Mouse (Mus musculus): ENCODE measurements around the gene Gm10972. TPM values are rescaled to one million over a fixed set of nuclear protein-coding genes. Genes with fewer than 3 reads are reported as not detected.
"Not testable (repeated sequence)": the region's sequence is repeated elsewhere in the genome, so short reads cannot be mapped to it uniquely, and the experiment has no call there.

Gm10972 gene
- polyA plus RNA-seq, 1 experiment from 2014 or later: not detected

- Histone ChIP-seq H3K4me2 (replicated peaks) (peak overlapping the region; percentile 33; the same call in 1 of the 2 replicates), H3K27ac (replicated peaks) (peak overlapping the region; percentile 75; the same call in 1 of the 2 replicates), H3K4me3 (replicated peaks) (peak overlapping the region; percentile 16; the same call in 1 of the 2 replicates)
- not testable (repeated sequence) for H3K9me3 ChIP-seq (replicated peaks); H3K4me1 ChIP-seq; H3K27me3 ChIP-seq; H3K9ac ChIP-seq; H3K36me3 ChIP-seq
- ATAC-seq (ENCODE audit: insufficient number of reproducible peaks, low FRiP score, low TSS enrichment, low read depth): peak; percentile 77
- 28% methylated on average over 8 of the region's 10 CpGs for WGBS
These were observed 16.3 kb downstream of the Gm10972 start for GRCm38 (mm10) chr3:94659142-94659748.

GRCm38 (mm10) chr3:94660841-94661240 lies 17.9 kb downstream of the Gm10972 start:
- not testable (repeated sequence) for H3K4me3 ChIP-seq (replicated peaks); H3K36me3 ChIP-seq; H3K4me2 ChIP-seq (replicated peaks); H3K4me1 ChIP-seq; H3K9me3 ChIP-seq (replicated peaks); ATAC-seq (ENCODE audit: insufficient number of reproducible peaks, low FRiP score, low TSS enrichment, low read depth); H3K27me3 ChIP-seq; H3K27ac ChIP-seq (replicated peaks); H3K9ac ChIP-seq
- WGBS: 81% methylated on average over 2 of the region's 2 CpGs

- H3K9ac ChIP-seq; H3K27ac ChIP-seq (replicated peaks); H3K4me1 ChIP-seq; H3K4me2 ChIP-seq (replicated peaks); H3K4me3 ChIP-seq (replicated peaks); H3K9me3 ChIP-seq (replicated peaks); H3K36me3 ChIP-seq; H3K27me3 ChIP-seq; ATAC-seq (ENCODE audit: insufficient number of reproducible peaks, low FRiP score, low TSS enrichment, low read depth): not testable (repeated sequence)
- WGBS: 60% methylated on average over 5 of the region's 5 CpGs
These were observed 22.3 kb downstream of the Gm10972 start for GRCm38 (mm10) chr3:94665060-94665802.

- not testable (repeated sequence) for ATAC-seq (ENCODE audit: insufficient number of reproducible peaks, low FRiP score, low TSS enrichment, low read depth)
These were observed 23.0 kb downstream of the Gm10972 start for GRCm38 (mm10) chr3:94665896-94666295.

GRCm38 (mm10) chr3:94675101-94675500 lies 32.2 kb downstream of the Gm10972 start:
- H3K4me1 ChIP-seq; H3K9ac ChIP-seq; H3K27me3 ChIP-seq; H3K4me2 ChIP-seq (replicated peaks); H3K27ac ChIP-seq (replicated peaks); H3K36me3 ChIP-seq; H3K9me3 ChIP-seq (replicated peaks); H3K4me3 ChIP-seq (replicated peaks); ATAC-seq (ENCODE audit: insufficient number of reproducible peaks, low FRiP score, low TSS enrichment, low read depth): not testable (repeated sequence)
- 73% methylated on average over 9 of the region's 9 CpGs for WGBS

More at GRCm38 (mm10) chr3:94665896-94666295, 23.0 kb downstream of the Gm10972 start:
- not testable (repeated sequence) for H3K9me3 ChIP-seq (replicated peaks); H3K27ac ChIP-seq (replicated peaks); H3K36me3 ChIP-seq; H3K27me3 ChIP-seq; H3K4me1 ChIP-seq; H3K4me3 ChIP-seq (replicated peaks); H3K4me2 ChIP-seq (replicated peaks); H3K9ac ChIP-seq
- WGBS: 21% methylated on average over 7 of the region's 7 CpGs

GRCm38 (mm10) chr3:94679351-94679841 lies 36.5 kb downstream of the Gm10972 start:
- WGBS: 61% methylated on average over 8 of the region's 8 CpGs
- no peaks in the 10 kb centered on the region for H3K27me3 ChIP-seq
- H3K4me2 ChIP-seq (replicated peaks): no peak overlapping the region
- H3K9me3 ChIP-seq (replicated peaks): no peaks in the 10 kb centered on the region
- H3K4me1 ChIP-seq: no peaks in the 10 kb centered on the region
- H3K9ac ChIP-seq: no peak overlapping the region
- H3K27ac ChIP-seq (replicated peaks): 0 out of 2 replicates have a peak overlapping the region, but pooled peaks have one; percentile 22
- H3K36me3 ChIP-seq: no peaks in the 10 kb centered on the region
- 0 out of 2 replicates have a peak, but pooled peaks have one; percentile 11 for ATAC-seq (ENCODE audit: insufficient number of reproducible peaks, low FRiP score, low TSS enrichment, low read depth)
- H3K4me3 ChIP-seq (replicated peaks): no peak overlapping the region

- H3K4me3 ChIP-seq (replicated peaks); H3K27ac ChIP-seq (replicated peaks); H3K27me3 ChIP-seq; H3K9me3 ChIP-seq (replicated peaks); H3K9ac ChIP-seq; H3K36me3 ChIP-seq; H3K4me2 ChIP-seq (replicated peaks); ATAC-seq (ENCODE audit: insufficient number of reproducible peaks, low FRiP score, low TSS enrichment, low read depth); H3K4me1 ChIP-seq: not testable (repeated sequence)
- WGBS: 88% methylated on average over 12 of the region's 12 CpGs
These were observed 37.1 kb downstream of the Gm10972 start for GRCm38 (mm10) chr3:94680032-94680431.

- no peaks in the 10 kb centered on the region for H3K4me1 ChIP-seq
- H3K9ac ChIP-seq: no peak overlapping the region
- H3K9me3 ChIP-seq (replicated peaks): no peaks in the 10 kb centered on the region
- no peak for ATAC-seq (ENCODE audit: insufficient number of reproducible peaks, low FRiP score, low TSS enrichment, low read depth)
- H3K27ac ChIP-seq (replicated peaks): no peak overlapping the region
- no peak overlapping the region for H3K4me2 ChIP-seq (replicated peaks)
- WGBS: 84% methylated on average over 16 of the region's 16 CpGs
- H3K36me3 ChIP-seq: no peaks in the 10 kb centered on the region
- no peak overlapping the region for H3K4me3 ChIP-seq (replicated peaks)
- no peaks in the 10 kb centered on the region for H3K27me3 ChIP-seq
These were observed 37.9 kb downstream of the Gm10972 start for GRCm38 (mm10) chr3:94680783-94681182.

GRCm38 (mm10) chr3:94683646-94684045 lies 40.7 kb downstream of the Gm10972 start:
- Histone ChIP-seq H3K4me1 (no peaks in the 10 kb centered on the region), H3K4me2 (replicated peaks) (no peak overlapping the region), H3K9ac (no peak overlapping the region), H3K4me3 (replicated peaks) (no peak overlapping the region), H3K27me3 (no peaks in the 10 kb centered on the region), H3K27ac (replicated peaks) (no peak overlapping the region), H3K36me3 (no peaks in the 10 kb centered on the region), H3K9me3 (replicated peaks) (no peaks in the 10 kb centered on the region)
- WGBS: 78% methylated on average over 6 of the region's 6 CpGs
- no peak for ATAC-seq (ENCODE audit: insufficient number of reproducible peaks, low FRiP score, low TSS enrichment, low read depth)

GRCm38 (mm10) chr3:94685989-94686772 lies 43.3 kb downstream of the Gm10972 start:
- H3K9me3 ChIP-seq (replicated peaks); H3K36me3 ChIP-seq; H3K4me1 ChIP-seq; H3K4me2 ChIP-seq (replicated peaks); ATAC-seq (ENCODE audit: insufficient number of reproducible peaks, low FRiP score, low TSS enrichment, low read depth); H3K4me3 ChIP-seq (replicated peaks); H3K27ac ChIP-seq (replicated peaks); H3K9ac ChIP-seq; H3K27me3 ChIP-seq: not testable (repeated sequence)
- WGBS: 84% methylated on average over 8 of the region's 8 CpGs

GRCm38 (mm10) chr3:94688698-94689097 lies 45.8 kb downstream of the Gm10972 start:
- not testable (repeated sequence) for H3K4me2 ChIP-seq (replicated peaks); H3K27me3 ChIP-seq; H3K36me3 ChIP-seq; H3K9ac ChIP-seq; H3K4me1 ChIP-seq; ATAC-seq (ENCODE audit: insufficient number of reproducible peaks, low FRiP score, low TSS enrichment, low read depth); H3K4me3 ChIP-seq (replicated peaks); H3K27ac ChIP-seq (replicated peaks); H3K9me3 ChIP-seq (replicated peaks)
- whole genome bisulfite sequencing: 74% methylated on average over 3 of the region's 3 CpGs

Data from embryonic facial prominence, embryonic 15.5 days (tissue).